In genomic region chr16:45871286-45871976, GRCm38 (mm10) we compare ENCODE assay signal across 11 mouse cellular contexts.
DNase-seq lines count a peak whose midpoint lies in the region; ATAC-seq and TF ChIP-seq lines count a peak whose summit lies in the region.
"Had no signal": no experiment of that assay in that cellular context is flagged by ENCODE, and none has a peak within 500 bp of the region (broad histone marks: within the 10 kb centered on the region; RNA-seq: fewer than 3 reads in every experiment).

No protein-coding gene starts in this region.

- peak; percentile 42; the same call in 1 of the 2 replicates for ATAC-seq in stomach, postnatal 0 days (ENCODE audit: low FRiP score, low TSS enrichment)
- ATAC-seq in hindbrain, embryonic 13.5 days (ENCODE audit: low FRiP score) = no peak

- H3K27ac ChIP-seq in liver, adult 2 months (replicated peaks; ENCODE audit: insufficient read depth, low read depth, low read length) = no peak overlapping the region
- H3K27ac ChIP-seq in stomach, postnatal 0 days (replicated peaks) = 0 out of 2 replicates have a peak overlapping the region, but pooled peaks have one; percentile 30
- H3K27ac ChIP-seq in hindbrain, embryonic 13.5 days = no peak overlapping the region

- no peak for TF ChIP-seq CTCF in liver, adult 2 months (IDR thresholded peaks at IDR 0.05; ENCODE audit: low read depth, low read length)
- 0 out of 2 replicates have a peak, but pooled peaks have one; percentile 9 for TF ChIP-seq CTCF in stomach, postnatal 0 days (IDR thresholded peaks at IDR 0.05; ENCODE audit: low read depth)

- TF ChIP-seq EP300 in stomach, postnatal 0 days (optimal IDR thresholded peaks at IDR 0.05) = no peak

- WGBS in liver, adult 2 months = 45% methylated on average over 10 of the region's 10 CpGs
- 48% methylated on average over 10 of the region's 10 CpGs for WGBS in stomach, postnatal 0 days
- WGBS in hindbrain, embryonic 13.5 days = 82% methylated on average over 10 of the region's 10 CpGs

- no peak overlapping the region for H3K4me2 ChIP-seq in stomach, postnatal 0 days (replicated peaks; ENCODE audit: low read depth)
- H3K4me2 ChIP-seq in hindbrain, embryonic 13.5 days = no peak overlapping the region
- H3K4me2 ChIP-seq: midbrain, embryonic 11.5 days had no signal

- DNase-seq in liver, adult 2 months (ENCODE audit: extremely low read depth, low read depth, low spot score) = peak; percentile 37
- no peak for DNase-seq in liver
- DNase-seq in heart, adult 18-20 months = peak; percentile 54 to 57
- DNase-seq in kidney, postnatal 25 days = peak; percentile 28 to 51
- no peak for DNase-seq in stomach, postnatal 0 days (ENCODE audit: low spot score)
- DNase-seq in retina, embryonic 14.5 days (ENCODE audit: low spot score) = no peak
- no peak for DNase-seq in layer of hippocampus, adult 11-12 months (ENCODE audit: low spot score)
- DNase-seq: left cerebral cortex, postnatal 4 days; thymus, postnatal 14 days had no signal

- H3K4me1 ChIP-seq in liver, adult 2 months (ENCODE audit: control insufficient read depth, insufficient read depth, low read length) = peaks cover 4% of the 10 kb centered on the region; the same call in 1 of the 2 replicates
- peaks cover 3% of the 10 kb centered on the region; the same call in 1 of the 2 replicates for H3K4me1 ChIP-seq in stomach, postnatal 0 days (replicated peaks; ENCODE audit: control insufficient read depth, insufficient read depth)
- no peaks in the 10 kb centered on the region for H3K4me1 ChIP-seq in hindbrain, embryonic 13.5 days (replicated peaks)

- H3K4me3 ChIP-seq in liver, adult 2 months (ENCODE audit: insufficient read depth, low read depth, low read length) = no peak overlapping the region
- H3K4me3 ChIP-seq in stomach, postnatal 0 days (ENCODE audit: low read depth, low read length) = no peak overlapping the region
- no peak overlapping the region for H3K4me3 ChIP-seq in hindbrain, embryonic 13.5 days

- no peaks in the 10 kb centered on the region for H3K79me2 ChIP-seq in liver, adult 2 months (ENCODE audit: control insufficient read depth, insufficient read depth, low read length)

- no peak overlapping the region for H3K9ac ChIP-seq in liver, adult 2 months (ENCODE audit: low read depth, low read length)
- H3K9ac ChIP-seq in stomach, postnatal 0 days (ENCODE audit: low read length) = no peak overlapping the region
- H3K9ac ChIP-seq in hindbrain, embryonic 13.5 days = no peak overlapping the region

- no peak for TF ChIP-seq POLR2A in liver, adult 2 months (IDR thresholded peaks at IDR 0.05; ENCODE audit: extremely low read depth, insufficient read depth, low read length)

- no peaks in the 10 kb centered on the region for H3K9me3 ChIP-seq in stomach, postnatal 0 days (ENCODE audit: control insufficient read depth, low read length)
- H3K9me3 ChIP-seq in hindbrain, embryonic 13.5 days = no peaks in the 10 kb centered on the region

- H3K27me3 ChIP-seq in liver, adult 2 months (ENCODE audit: control insufficient read depth, insufficient read depth, low read length) = no peaks in the 10 kb centered on the region
- H3K27me3 ChIP-seq in stomach, postnatal 0 days (ENCODE audit: control insufficient read depth, insufficient read depth, low read length) = no peaks in the 10 kb centered on the region
- no peaks in the 10 kb centered on the region for H3K27me3 ChIP-seq in hindbrain, embryonic 13.5 days

- H3K36me3 ChIP-seq in liver, adult 2 months (ENCODE audit: control insufficient read depth, insufficient read depth, low read length) = no peaks in the 10 kb centered on the region
- no peaks in the 10 kb centered on the region for H3K36me3 ChIP-seq in stomach, postnatal 0 days (ENCODE audit: control insufficient read depth, insufficient read depth, low read length)
- H3K36me3 ChIP-seq in hindbrain, embryonic 13.5 days = no peaks in the 10 kb centered on the region

Comparison
In these comparisons a context has a peak if more than half of its experiments do, and no peak if none do; other contexts are left out.
1. DNase-seq: peak in liver, adult 2 months (single experiment), heart, adult 18-20 months (2 of 2) and kidney, postnatal 25 days (2 of 2); none in liver (single experiment), stomach, postnatal 0 days (single experiment), retina, embryonic 14.5 days (single experiment) and layer of hippocampus, adult 11-12 months (single experiment).